Mouse (Mus musculus) lung, postnatal 14 days (tissue): Measurements from ENCODE around the gene Grhl3.

ENCODE experiments used
- DNase-seq: peaks from one replicate; pipeline ENCODE4 v3.0.0; 2021

The Grhl3 gene

DNA sequence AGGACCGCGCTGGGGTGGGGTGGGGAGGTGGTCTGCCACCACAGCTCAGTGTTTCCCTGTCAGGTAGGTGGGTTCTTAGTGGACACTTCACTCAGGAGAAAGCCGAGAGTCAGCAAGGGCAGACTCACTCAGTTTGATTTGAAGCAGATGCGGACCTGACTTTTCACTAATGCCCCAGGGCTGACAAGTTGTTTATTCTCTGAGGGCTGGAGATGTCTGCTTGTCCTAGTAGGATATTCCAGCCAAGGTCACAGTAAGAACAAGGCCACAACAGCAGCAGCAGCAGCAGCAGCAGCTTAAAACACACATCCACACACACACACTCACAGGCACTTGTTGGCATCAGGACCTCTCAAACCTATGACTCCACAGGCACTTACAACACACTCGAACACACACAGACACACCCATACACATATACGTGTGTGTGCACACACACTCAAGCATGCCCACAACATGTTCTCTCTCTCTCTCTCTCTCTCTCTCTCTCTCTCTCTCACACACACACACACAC is 2.3 kb downstream of the Grhl3 start:
- no peak for DNase-seq

DNA sequence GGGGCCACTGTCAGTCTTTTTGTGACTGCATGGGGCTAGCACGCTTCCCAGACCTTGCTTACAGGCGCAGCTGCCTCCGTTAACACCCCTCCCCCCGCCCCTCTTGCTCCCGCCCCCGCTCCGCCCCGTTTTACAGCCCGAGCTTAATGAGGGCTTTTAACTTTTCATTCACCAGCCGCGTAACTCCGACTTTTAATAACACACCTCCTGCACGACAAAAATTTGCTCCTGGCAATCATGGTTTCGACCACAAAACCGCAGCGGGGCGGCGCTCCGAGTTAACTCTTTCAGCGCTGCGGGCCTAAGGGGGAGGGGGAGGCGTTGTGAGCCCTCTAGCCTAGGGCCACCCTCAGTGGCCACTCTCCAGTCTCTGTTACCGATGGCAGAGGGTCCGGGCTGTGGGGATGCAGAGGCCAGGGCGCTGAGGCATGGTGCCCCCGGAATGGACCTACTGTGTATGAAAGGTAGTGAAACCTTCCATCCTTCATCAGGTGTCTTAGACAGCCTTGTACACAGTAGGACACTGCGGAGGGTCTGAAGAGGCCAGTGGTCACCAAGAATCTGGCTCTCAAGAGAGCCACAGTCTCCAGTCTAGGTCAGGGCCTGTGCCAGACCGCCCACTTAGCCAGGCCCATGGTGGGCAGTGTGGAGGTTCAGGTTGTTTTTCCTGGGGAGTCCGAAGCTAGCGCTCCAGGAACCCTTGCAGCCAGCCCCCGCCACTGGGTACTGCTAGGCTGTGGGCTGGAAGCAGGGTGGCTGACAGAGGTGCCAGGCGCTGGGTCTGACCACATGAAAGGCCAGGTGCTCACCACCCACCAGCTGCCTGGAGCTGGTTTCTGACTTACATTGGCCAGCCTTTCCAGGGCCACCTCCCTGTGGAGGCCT is 3.0 kb downstream of the Grhl3 start:
- DNase-seq: peak; percentile 42

DNA sequence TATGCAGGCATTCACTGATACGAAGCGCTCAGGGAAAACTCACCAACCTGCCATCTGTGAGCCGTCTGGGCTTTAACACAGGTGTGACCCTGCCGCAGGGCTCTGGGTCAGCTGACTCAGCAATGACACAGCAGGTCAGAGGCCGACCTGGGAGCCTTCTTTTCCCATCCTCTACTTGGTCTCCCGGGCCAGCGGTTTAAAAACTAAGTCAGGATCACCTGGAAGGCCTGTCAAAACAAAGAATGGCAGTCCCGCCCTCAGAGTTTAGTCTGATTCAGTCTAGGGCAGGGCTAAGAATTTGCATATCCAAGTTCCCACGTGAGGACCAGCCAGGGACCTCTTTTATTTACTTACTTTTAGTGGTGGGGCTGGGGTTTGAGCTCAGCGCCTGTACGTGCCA is 4.2 kb downstream of the Grhl3 start:
- no peak for DNase-seq

GRCm38 (mm10) chr4:135567484-135567883 is 5.9 kb downstream of the Grhl3 start:
- no peak for DNase-seq

DNA sequence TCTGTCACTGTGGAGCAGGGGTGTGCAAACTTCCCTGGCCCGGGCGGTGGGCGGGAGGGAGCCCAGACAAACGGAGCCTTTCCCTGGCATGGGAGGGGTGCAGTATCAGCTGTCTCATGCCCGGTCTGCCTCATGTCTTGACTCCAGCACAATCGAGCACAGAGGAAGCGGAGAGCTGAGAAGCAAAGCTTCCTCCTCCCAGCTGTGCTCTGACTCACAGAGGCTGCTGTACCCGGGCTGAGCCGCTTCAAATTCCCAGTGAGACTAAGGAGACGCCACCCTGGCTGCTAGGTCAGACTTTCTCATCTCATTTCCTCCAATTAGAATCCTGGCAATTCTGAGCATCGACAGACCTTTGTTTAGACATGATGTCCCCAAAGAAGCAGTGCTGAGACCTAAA is 6.4 kb downstream of the Grhl3 start:
- no peak for DNase-seq

DNA sequence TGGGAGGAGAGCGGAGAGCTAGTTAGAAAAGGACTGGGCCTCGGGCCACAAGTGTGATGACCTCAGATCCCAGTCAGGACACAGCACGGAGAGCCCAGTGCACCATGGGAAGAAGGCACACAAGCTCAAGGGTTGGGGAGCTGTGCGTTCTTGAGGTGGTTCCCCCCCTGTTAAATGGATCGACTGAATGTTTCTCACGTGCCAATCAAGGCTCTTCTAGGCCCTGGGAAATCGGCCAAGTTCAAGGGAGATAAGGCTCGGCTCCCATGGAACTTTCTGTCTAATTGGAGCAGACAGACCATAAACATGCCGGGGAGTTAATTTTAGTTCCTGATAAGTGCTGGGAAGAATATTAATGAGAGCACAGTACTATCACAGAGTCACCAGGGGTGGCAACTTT is 8.0 kb downstream of the Grhl3 start:
- peak; percentile 50 for DNase-seq

- no peak for DNase-seq
Measured at GRCm38 (mm10) chr4:135563794-135564193, 9.6 kb downstream of the Grhl3 start.

DNA sequence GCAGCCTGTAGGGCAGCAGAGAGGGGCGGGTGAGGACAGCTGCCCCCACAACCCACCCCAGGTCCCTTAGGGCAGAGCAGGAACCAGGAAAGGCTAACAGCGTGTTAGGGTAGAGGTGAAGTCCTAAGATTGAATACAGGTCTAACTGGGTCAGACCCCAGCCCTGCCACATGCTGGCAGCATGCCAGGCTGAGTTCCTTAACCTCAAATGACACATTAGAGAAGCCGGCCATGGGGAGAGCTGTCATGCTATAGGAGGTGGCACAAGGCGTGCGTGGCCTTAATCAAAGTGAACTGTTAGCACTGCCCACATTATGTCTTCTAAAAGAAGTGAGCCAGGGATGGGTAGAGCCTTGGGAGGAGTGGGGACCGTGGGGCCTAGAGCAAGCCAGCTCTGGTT is 24.1 kb downstream of the Grhl3 start:
- DNase-seq: no peak

DNA sequence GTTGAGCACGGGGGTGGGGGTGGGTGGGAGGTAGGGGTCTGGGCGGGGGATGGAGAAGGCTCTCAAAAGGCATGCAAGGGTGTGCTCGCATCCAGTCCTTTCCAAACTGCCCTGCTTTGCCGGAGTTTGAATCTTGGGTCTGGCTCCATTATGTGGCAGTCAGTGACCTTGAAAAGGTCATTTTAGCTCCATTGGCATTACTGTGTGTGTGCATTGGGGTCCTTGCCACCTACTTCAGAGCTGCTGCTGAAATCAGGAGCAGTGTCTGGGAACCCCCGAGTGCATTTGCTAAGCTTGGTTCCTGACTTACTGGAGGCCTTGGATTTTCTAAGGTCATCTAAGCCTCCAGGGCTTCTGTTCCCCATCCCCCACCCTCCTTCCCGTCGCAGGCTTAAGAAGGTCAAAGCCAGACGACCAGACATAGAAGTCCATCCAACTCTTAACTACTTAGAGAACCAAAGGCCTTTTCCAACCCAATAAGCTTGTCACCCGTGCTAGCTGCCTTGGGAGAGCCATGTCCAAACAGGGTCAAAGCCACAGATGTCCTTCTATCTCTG is 24.8 kb downstream of the Grhl3 start:
- no peak for DNase-seq

GRCm38 (mm10) chr4:135548108-135548507 is 25.3 kb downstream of the Grhl3 start:
- no peak for DNase-seq

DNA sequence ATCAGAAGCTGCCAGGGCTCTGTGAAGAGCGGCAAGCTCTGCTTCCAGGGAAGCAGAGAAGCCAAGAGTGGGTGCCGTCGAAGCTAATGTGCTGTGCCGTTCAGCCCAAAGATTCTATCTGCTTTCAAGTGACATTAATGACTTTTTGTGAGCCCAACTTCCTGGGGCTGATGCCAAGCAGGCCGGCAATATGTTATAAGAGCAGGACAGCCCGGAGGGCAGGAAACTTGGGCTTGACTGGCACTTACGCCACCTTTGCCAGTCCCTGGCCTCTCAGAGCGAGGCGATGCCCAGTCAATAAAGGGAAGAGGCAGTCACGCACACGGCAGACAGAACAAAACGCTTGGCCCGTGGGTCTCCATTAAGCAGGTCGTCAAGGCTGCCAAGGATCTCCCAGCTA is 25.9 kb downstream of the Grhl3 start:
- peak; percentile 20 for DNase-seq

GRCm38 (mm10) chr4:135546793-135547192 is 26.6 kb downstream of the Grhl3 start:
- no peak for DNase-seq

DNA sequence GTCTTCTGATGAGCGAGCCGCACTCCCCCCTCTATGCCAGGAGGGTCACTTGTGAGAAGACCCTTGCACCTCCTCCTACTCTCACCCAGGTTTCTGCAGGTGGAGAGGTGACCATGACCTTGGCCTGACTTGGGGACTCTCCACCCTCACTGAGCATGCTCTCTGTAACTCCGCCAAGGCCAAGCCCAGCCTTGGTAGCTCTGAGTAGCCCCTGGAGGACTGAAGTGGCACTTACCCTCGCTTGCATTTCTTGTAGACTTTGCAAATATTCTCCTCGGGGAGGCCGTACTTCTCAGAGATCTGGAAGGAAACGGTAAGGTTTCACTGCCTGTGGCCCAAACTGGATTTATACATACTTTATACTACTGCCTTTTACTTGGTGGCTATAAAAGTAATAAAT is 27.4 kb downstream of the Grhl3 start:
- peak; percentile 61 for DNase-seq

- DNase-seq: peak; percentile 21
Measured at GRCm38 (mm10) chr4:135545080-135545511, 28.3 kb downstream of the Grhl3 start.

DNA sequence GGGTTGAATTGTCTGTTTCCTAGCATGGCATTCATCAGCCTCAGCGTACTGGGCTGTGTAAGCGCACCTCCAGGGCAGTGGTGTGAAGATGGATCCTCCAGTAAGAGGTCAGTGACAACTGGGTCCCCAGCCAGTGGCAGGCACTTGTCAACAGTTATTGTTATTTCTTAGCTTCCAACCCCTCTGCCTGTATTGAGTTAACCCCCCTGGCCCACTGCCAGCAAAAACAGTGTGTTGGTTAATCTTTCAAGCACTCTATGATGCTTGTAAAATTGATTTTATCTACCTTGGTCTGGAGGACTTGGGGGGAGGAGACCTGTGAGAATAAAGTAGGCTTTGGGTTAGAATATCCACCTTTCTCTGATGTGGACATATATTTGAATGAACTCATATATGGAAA is 29.1 kb downstream of the Grhl3 start:
- no peak for DNase-seq

GRCm38 (mm10) chr4:135540057-135540456 is 33.4 kb downstream of the Grhl3 start:
- no peak for DNase-seq

- no peak for DNase-seq
Measured at GRCm38 (mm10) chr4:135539056-135539455, 34.4 kb downstream of the Grhl3 start.

DNA sequence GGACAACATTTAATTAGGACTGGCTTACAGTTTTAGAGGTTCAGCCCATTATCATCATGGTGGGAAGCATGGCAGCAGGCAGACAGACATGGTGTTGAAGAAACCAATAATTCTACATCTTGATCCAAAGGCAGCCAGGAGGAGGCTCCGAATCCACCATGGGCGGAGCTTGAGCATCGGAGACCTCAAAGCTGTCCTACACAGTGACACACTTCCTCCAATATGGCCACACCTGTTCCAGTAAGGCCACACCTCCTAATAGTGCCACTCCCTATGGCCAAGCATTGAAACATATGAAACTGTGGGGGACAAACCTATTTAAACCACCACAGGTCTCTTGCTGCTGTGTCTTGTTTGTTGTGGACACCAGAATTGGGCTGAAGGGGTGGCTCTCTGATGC is 38.4 kb downstream of the Grhl3 start:
- DNase-seq: no peak

- no peak for DNase-seq
Measured at GRCm38 (mm10) chr4:135533001-135533400, 40.4 kb downstream of the Grhl3 start.

- DNase-seq: no peak
Measured at GRCm38 (mm10) chr4:135531771-135532613, 41.4 kb downstream of the Grhl3 start.

DNA sequence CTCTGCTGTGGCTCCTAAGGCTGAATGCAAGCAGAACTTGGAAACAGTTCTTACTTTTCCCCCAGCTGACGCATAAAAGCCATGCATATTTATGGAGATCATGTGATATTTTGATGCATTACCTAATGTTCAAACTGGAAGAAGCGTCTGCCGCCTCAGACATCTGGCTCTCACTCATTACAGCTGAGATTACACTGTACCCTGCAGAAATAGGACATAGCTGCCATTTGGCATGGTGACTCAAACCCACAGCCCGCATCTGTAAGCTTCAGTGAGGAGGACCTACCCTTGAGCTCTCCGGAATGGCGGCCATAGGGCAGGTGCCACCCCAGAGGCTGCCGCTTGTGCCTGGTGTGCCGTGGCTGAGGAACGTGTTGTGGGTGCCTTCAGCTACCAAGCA is 42.2 kb downstream of the Grhl3 start:
- no peak for DNase-seq

- no peak for DNase-seq
Measured at GRCm38 (mm10) chr4:135530270-135530669, 43.2 kb downstream of the Grhl3 start.

GRCm38 (mm10) chr4:135526039-135526710 is 47.3 kb downstream of the Grhl3 start:
- no peak for DNase-seq
